8 mouse cellular contexts compared by ENCODE assay signal in the genomic region with DNA sequence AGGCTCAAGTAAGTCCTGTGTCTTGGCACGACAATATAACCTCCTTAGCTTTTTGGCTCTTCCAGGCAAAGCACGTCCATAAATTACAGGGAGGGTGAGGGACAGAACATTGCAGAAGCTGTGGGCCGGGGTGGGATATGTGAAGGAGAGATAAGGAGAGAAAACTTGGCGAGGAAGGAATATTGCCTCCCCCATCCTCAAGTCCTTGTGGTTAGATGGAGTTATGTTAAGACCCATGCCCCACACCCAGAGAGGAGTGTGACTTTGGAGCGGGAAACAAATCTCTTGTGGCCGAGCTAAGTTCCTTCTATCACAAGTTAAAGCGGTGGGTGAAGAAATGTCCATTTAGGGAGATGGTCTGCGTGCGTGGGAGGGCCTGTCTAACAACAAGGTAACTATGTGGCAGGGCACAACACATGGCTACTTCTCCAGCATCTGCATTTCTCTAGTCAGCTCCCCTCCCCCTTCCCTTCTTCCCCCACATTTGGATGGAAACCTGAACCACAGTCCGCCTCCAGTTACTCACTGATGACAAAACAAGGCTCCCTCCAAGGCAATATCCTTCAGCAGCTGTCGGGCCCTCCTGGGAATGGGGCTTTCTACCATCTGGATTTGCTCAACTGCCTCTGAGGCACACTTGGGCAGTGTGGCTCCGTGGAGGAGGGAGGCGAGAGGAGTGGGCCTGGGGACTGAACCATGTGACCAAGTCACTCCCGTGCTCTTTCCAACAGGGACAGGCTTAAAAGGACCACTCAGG. TPM values are rescaled to one million over a fixed set of nuclear protein-coding genes. Genes with fewer than 3 reads are reported as not detected.
DNase-seq lines count a peak whose midpoint lies in the region; ATAC-seq and TF ChIP-seq lines count a peak whose summit lies in the region.
"Had no signal": no experiment of that assay in that cellular context is flagged by ENCODE, and none has a peak within 500 bp of the region (broad histone marks: within the 10 kb centered on the region; RNA-seq: fewer than 3 reads in every experiment).

No protein-coding gene starts in this region.

- no peak for DNase-seq in ES-E14 (ENCODE audit: low read depth, low spot score)
- peak; percentile 86 for DNase-seq in embryo, embryonic 10 days (ENCODE audit: low spot score)
- no peak for DNase-seq in layer of hippocampus, adult 2 months (ENCODE audit: low spot score in 2 of 2)
- no peak for DNase-seq in layer of hippocampus, adult 9-10 months (ENCODE audit: low spot score)

- no peak overlapping the region for H3K4me2 ChIP-seq in heart, embryonic 12.5 days
- H3K4me2 ChIP-seq in lung, embryonic 16.5 days (ENCODE audit: low read depth, low read length) = no peak overlapping the region

- no peaks in the 10 kb centered on the region for H3K9me3 ChIP-seq in ES-E14 (ENCODE audit: control insufficient read depth, insufficient read depth, low read depth, low read length)
- peaks cover 4% of the 10 kb centered on the region for H3K9me3 ChIP-seq in heart, embryonic 12.5 days (replicated peaks)
- H3K9me3 ChIP-seq in lung, embryonic 16.5 days (ENCODE audit: control insufficient read depth, low read length) = no peaks in the 10 kb centered on the region

- no peaks in the 10 kb centered on the region for H3K36me3 ChIP-seq in ES-E14 (ENCODE audit: control insufficient read depth, insufficient read depth, low read length, poor library complexity, severe bottlenecking)
- H3K36me3 ChIP-seq in heart, embryonic 12.5 days = no peaks in the 10 kb centered on the region
- no peaks in the 10 kb centered on the region for H3K36me3 ChIP-seq in lung, embryonic 16.5 days (ENCODE audit: control insufficient read depth, insufficient read depth, low read length)

- no peaks in the 10 kb centered on the region for H3K27me3 ChIP-seq in heart, embryonic 12.5 days (replicated peaks)
- no peaks in the 10 kb centered on the region for H3K27me3 ChIP-seq in lung, embryonic 16.5 days (ENCODE audit: control insufficient read depth, insufficient read depth, low read depth, low read length)

- TF ChIP-seq CTCF in layer of hippocampus, adult 2 months (conservative IDR thresholded peaks at IDR 0.05) = no peak

- peak overlapping the region; percentile 78 for H3K27ac ChIP-seq in ES-E14 (ENCODE audit: insufficient read depth, low read depth, low read length, poor library complexity, severe bottlenecking)
- no peak overlapping the region for H3K27ac ChIP-seq in heart, embryonic 12.5 days (ENCODE audit: poor library complexity, severe bottlenecking)
- peak overlapping the region; percentile 60 for H3K27ac ChIP-seq in lung, embryonic 16.5 days (ENCODE audit: low read length)
- H3K27ac ChIP-seq in layer of hippocampus, adult 2 months = no peak overlapping the region

- in situ Hi-C loops in ES-E14 (cut with MboI; ENCODE audit: low sequenced_read_pairs in 2 of 2, unreplicated experiment in 2 of 2) = no loop called here

- H3K9ac ChIP-seq in ES-E14 (ENCODE audit: insufficient read depth, low read depth, low read length, poor library complexity, severe bottlenecking) = peak overlapping the region; percentile 76
- no peak overlapping the region for H3K9ac ChIP-seq in heart, embryonic 12.5 days
- no peak overlapping the region for H3K9ac ChIP-seq in lung, embryonic 16.5 days (ENCODE audit: low read length)

- 36% methylated on average over 14 of the region's 14 CpGs for WGBS in heart, embryonic 12.5 days
- WGBS in lung, embryonic 16.5 days = 42% methylated on average over 14 of the region's 14 CpGs

- H3K4me1 ChIP-seq in ES-E14 (ENCODE audit: control insufficient read depth in 2 of 2, insufficient read depth in 2 of 2, low read length in 2 of 2, poor library complexity in 1 of 2) = peaks cover 2 to 18% of the 10 kb centered on the region in 2 experiments; a peak in 3 of 4 replicates
- peaks cover 31% of the 10 kb centered on the region for H3K4me1 ChIP-seq in heart, embryonic 12.5 days (replicated peaks)
- peaks cover 23% of the 10 kb centered on the region for H3K4me1 ChIP-seq in lung, embryonic 16.5 days (replicated peaks; ENCODE audit: control insufficient read depth, insufficient read depth, low read length)

- peak overlapping the region; percentile 42 to 58 for H3K4me3 ChIP-seq in ES-E14 (ENCODE audit: insufficient read depth in 1 of 2, low read depth in 1 of 2, low read length in 2 of 2, poor library complexity in 1 of 2, severe bottlenecking in 1 of 2)
- no peak overlapping the region for H3K4me3 ChIP-seq in heart, embryonic 12.5 days
- H3K4me3 ChIP-seq in lung, embryonic 16.5 days (ENCODE audit: low read length) = no peak overlapping the region
- H3K4me3 ChIP-seq in layer of hippocampus, adult 2 months = no peak overlapping the region
- H3K4me3 ChIP-seq: erythroblast, embryonic 14.5 days had no signal

- ATAC-seq in heart, embryonic 12.5 days (ENCODE audit: insufficient number of reproducible peaks, low FRiP score) = peak; percentile 73
- ATAC-seq in lung, embryonic 16.5 days (ENCODE audit: low read depth) = peak; percentile 96
- ATAC-seq in megakaryocyte, adult 5-6 weeks (ENCODE audit: poor library complexity, severe bottlenecking) = no peak

TF ChIP-seq in ES-E14, 5 proteins besides CTCF, POLR2A, EP300 and RAD21:
- TF ChIP-seq ZC3H11A (IDR thresholded peaks at IDR 0.05; ENCODE audit: borderline replicate concordance, low read depth, low read length) = no peak
- no peak for TF ChIP-seq HCFC1 (IDR thresholded peaks at IDR 0.05; ENCODE audit: borderline replicate concordance, insufficient read depth, low read length)
- TF ChIP-seq CHD2 (IDR thresholded peaks at IDR 0.05; ENCODE audit: low read depth, low read length) = no peak
- TF ChIP-seq MAFK (IDR thresholded peaks at IDR 0.05; ENCODE audit: insufficient read depth, low read depth, low read length) = 0 out of 2 replicates have a peak, but pooled peaks have one; percentile 10

RNA-seq across cellular contexts. Expression of a gene that starts 56.7 kb away (rescaled TPM):
- 1.5 and 2.3 TPM in 2 replicates for total RNA-seq in ES-E14 (2012; rRNA removed)
- polyA plus RNA-seq in heart, embryonic 12.5 days (2016; fragmentation: Nextera tagmentation; extraction: Ambion mirVana) = 0.55 and 1.1 TPM in 2 replicates
- polyA plus RNA-seq in lung, embryonic 16.5 days (2015; fragmentation: Nextera tagmentation; extraction: Ambion mirVana) = 24.4 and 28.1 TPM in 2 replicates
- total RNA-seq in megakaryocyte, adult 5-6 weeks (2015) = not detected in 2 replicates
- total RNA-seq in megakaryocyte, adult 5-6 weeks (2017) = not detected in 2 replicates
- not detected for total RNA-seq in layer of hippocampus, adult 2 months (2021)
- polyA plus RNA-seq: erythroblast, embryonic 14.5 days had no signal

Comparison
In these comparisons a context has a peak if more than half of its experiments do, and no peak if none do; other contexts are left out.
1. H3K27ac ChIP-seq: peak in ES-E14 (single experiment) and lung, embryonic 16.5 days (single experiment); none in heart, embryonic 12.5 days (single experiment) and layer of hippocampus, adult 2 months (single experiment).
2. H3K4me3 ChIP-seq: peak in ES-E14 (2 of 2); none in heart, embryonic 12.5 days (single experiment), lung, embryonic 16.5 days (single experiment) and layer of hippocampus, adult 2 months (single experiment).